Mouse (Mus musculus) thymus, postnatal 14 days (tissue): ENCODE results near the gene Gm11444.

ENCODE experiments used
- DNase-seq: peaks from one replicate; pipeline ENCODE4 v3.0.0; 2021

The Gm11444 gene

DNA sequence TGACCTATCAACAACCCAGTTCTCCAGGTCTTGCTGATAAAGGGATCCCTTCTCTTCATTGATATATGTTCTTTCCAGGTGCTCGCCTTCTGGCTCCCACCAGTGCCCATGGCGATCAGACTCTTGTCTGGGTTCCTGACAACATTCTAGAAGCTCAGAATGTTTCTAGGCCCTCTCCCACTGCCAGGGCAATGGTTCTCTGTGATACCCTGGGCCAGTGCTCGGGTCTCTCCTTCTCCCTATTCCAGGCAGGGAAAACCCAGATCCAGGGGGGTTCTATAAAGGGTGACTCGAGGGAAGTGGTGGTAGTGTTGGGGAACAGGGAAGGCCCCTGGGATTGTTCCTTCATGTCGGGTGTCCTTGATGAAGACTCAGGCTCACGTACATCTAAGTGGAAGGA is at the start of gene Gm11444:
Gene Gm11444, minus strand, starts transcription at position 101 of the 400 bp plus-strand sequence.
- DNase-seq, result no peak

DNA sequence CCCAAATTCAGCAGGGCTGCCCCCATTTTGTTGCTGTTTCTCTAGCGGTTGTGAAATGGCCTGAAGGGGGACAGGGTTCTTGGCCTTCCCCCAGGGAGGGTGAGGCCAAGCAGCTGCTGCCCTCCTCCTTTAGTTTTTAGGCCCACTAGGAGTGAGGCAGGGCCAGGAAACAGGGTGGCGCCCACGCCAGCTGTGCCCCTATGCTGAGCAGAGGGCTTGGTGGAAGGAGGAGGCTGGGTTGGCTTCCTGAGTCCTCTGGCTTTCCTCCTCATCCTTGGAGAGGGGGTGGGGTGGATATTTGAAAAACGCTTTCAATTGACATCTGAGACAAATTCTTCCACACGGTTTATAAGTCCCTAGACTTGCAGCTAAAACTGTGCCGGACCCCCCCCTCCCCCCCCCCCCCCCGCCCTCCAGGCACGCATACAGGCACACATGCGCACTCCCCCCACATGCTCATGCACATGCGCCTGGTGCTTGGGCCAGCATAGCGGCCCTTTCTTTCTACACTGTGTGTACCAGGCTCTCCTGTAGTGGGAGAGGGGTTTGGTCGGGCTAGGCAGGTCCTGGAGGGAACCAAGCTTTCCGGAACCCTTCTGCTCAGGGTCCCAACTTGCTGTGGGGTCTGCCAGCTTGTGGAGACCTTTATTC is 46.3 kb upstream of the Gm11444 start:
- no peak for DNase-seq

DNA sequence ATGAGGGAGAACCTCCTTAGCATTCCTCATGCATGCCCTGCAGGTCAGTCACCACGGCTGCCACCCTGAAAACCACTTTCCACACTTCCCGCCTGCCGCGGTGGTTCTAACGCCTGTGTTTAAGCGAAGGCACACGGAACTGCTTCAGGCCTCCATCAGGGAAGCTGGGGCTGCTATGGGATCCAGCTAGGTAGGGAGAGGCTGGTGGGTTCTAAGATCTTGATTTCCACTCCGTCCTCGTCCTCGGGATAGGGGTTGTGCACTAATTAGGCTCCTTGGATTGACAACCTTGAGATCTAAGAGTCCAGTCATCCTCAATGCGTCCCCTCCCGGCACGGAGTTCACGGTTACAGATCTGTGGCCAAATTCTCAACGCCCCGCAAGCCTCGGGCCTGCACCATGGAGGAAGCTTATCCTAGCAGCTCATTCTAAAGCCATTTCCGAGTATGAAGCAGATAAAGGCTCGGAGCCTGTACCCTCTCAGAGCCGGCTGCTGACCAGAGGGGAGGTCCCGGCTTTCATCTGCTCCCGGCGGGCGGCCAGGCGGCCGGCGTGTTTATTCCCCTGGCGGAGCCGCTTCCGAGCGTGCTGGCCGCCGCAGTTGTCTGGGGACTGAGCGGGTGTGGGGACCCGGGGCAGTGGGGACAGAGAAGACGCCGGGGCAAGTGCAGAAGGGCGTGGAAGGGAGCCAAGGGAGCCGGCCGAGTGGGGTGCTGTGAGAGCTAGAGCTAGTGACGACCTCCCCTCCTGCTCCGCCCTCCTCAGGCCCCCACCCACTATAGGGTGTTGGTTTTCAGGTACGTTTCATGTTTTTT is 44.8 kb upstream of the Gm11444 start:
- no peak for DNase-seq

DNA sequence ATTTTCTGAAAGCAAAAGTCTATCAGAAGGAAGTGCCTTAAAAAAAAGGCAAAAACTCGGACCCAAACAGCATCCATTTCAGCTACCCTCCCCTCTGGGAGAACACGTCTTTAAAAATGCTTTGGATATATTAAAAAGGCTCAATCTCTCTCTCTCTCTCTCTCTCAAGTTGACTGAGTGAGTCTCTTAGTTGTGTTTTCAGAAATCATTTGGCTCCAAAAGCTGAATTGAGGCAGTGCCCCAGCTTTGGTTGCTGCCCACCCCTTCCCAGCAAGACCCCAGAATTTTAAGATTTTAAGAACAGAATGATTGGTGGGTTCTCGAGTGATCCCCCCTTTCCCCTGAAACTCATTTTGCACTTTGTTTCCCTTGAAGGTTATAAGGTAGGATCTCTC is 44.0 kb upstream of the Gm11444 start:
- DNase-seq, result no peak

DNA sequence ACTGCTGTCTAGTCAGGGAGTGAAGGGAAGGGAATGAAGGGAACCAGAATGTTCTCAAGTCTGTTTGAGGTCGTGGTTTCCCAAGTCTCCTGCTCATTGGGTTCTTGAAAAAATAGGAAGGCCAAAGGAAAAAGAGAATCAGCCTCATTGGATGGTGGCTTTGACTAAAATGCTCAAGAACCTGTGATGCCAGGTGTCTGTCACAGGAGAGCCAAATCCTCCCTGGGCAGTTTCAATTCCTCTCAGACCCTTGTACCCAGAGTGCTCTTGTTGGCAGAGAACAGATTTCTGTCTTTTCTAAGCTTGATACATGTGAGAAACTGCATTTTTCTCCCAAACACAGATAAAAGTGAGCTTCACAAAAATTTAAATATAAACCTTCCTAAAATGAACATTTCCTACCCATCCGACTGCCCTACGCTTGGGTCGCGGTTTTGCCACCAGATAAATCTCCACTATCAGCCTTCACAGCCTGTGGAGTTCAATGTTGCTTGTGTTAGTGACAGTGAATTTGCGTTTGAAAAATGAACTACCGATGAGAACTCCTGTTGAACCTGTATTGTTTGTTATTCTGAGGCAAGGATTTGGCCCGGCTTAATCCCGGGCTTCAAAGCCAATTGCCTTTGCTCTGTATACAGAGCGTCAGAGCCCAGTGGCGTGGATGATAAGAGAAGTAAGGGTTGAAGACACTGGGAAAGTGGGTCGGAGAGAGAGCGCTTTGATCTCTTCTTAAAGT is 43.4 kb upstream of the Gm11444 start:
- DNase-seq, result no peak

DNA sequence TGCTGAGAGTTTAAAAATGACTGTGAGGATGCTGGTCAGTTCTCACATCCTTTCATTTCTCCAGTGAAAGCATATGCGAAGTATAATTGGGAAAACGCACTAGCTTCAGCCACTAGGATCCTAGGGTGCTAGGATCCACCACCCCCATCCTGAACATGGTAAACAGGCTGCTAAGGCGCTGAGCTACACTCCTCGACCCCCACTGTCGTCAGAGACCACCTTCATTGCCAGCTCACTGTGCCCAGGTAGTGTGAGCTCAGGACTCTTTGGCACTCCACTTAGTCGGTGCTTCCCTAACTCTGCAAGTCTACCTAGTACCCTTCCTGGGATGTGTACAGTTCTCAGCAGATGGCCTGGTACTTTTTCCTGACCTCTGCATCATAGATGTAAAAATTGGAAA is 42.6 kb upstream of the Gm11444 start:
- DNase-seq, result no peak

DNA sequence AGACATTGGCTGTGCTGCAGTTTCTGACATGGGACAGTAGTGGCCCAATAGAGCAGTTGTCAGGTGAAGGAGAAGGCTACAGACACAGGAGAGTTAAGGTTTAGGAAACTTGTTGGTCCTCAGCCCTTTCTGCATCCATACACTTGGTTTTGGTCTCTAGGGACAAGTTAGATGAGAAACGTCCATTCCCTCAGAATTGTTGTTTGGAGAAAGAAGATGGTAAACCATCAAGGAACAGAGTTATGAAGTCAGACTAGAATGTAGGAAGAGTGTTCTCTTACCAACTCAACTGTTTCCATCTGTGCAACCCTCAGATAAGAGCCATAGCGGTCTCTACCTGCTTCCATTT is 41.5 kb upstream of the Gm11444 start:
- DNase-seq, result no peak

DNA sequence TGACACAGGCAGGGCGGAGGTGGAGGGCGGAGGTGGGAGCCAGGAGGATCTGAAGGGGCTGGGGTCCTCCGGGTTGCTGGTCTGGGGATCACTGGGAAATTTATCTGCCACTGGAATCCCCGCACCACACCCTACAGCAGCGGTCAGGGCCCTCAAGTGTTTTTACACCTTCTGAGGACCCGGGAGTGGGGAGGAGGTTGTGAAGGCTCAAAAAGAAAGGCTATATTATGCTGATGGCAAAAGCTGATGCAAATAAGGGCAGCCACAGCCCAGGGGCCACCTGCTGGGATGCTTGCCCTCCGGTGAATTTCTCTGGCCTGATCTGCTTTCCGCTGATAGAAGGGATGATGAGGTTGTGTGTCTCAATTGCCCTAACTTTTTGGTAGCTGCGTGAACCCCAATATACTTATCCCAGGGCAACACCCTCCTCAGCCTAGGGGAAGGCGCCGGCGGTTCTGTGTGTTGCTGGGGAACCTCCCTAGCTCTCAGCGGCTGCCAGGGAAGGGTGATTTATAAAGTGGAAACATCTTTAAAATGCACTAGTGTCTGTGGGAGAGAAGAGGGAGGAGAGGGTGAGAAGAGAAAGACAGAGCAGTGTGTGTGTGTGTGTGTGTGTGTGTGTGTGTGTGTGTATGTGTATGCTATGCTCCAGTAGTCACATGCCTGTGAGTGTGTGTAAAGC is 41.0 kb upstream of the Gm11444 start:
- DNase-seq, result no peak

DNA sequence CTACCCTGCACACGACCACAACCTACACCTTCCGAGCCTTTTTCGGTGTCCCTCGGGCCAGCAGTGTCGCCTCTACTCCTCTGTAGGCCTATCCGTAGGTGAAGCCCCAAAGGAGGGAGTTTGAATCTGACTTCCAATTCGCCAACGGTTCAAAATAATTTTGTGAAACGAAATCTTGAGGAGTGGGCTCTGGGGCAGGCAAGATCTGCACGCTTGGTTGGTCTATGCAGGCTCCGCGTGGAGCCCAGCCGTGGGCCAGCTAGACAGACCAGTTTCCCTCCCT is 40.4 kb upstream of the Gm11444 start:
- DNase-seq, result no peak

DNA sequence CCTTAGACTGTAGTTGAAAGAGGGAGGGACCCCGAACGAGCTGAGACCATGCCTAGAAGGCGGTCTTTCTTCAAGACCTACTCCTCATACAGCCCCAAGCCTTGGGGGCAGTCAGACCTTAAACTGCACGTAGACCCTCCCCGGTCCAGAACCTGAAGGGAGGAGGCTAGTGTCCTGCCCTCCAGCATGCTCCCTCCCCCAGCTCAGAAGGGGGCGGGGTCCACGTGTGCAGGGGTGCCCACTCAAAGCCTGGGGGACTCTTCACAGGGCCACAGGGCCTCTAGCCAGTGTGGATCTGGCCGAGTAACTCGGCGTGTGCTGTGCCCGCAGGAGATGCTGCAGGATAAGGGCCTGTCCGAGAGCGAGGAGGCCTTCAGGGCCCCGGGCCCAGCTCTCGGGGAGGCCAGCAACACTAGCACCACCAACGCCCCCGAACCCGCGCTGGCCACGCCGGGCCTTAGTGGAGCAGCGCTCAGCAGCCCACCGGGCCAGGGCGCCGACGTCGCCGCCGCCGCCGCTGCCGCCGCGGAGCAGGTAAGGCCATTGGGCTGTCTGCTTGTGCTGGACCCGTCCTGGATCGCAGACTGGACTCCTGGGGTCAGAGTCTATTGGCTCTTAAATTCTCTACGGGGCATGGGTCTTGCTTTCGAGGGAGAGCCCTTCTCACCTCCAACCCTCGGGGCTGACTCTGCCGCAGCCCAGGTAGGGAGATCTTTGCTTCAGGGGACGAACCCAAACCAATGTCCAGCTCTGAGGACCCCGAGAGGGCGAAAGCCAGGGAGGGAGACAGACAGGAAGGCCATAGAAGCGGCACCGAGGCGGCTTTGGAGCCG is 39.8 kb upstream of the Gm11444 start:
- DNase-seq, result no peak

DNA sequence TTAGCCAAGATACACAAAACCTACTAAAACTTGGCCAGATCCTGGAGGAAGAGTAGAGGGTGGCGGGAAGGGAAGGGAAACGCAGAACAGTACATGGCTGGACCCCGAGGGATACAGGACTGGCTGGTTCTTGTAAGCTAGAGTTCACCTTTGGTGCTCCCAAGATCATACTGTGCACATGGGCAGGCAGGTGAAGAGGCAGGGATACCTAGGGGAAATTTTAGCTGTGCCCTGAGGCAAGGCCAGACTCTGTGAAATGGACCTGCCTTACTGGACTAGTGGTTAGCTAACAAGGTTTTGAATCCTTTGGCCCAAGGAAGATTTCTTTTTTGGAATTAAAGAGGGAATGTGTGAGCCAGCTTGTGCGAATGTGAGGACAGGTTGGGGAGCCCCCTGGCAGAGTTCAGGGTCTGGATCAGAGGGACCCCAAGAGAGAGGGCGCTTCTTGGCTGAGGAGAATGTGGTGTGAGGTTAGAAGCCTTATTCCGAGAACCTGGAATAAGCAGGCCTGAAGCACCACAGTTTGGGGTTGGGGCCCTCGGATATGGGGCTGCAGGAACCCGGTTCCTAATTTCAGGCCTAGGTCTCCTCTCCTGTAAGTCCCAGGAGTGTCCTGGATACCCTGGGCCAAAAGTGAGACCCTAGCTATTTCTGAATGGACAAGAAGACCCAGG is 39.1 kb upstream of the Gm11444 start:
- no peak for DNase-seq

DNA sequence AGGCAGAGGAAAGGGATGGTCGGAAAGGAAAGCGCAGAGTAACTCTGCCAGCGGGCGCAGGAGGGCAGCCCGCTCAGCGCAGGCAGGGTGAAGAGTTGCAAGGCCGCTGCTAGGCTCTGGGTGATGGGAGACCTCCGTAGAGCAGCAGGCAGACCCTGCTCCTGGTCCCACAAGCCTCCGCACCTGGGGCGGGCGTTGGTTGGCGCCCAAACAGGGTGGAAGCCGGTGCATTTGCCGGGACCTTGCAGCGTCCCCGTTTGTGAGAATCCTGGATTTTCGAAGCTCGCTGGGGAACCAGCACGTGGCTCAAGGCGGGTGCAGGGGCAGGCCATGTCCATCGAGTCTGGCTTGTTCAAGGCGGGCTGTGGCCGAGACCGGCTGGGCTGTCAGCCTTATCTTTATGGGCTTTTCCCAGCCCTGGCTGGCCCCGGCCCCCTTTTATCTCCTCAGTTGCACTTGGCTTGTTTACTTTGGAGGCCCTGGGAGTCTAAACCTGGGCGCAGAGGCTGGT is 38.4 kb upstream of the Gm11444 start:
- no peak for DNase-seq

DNA sequence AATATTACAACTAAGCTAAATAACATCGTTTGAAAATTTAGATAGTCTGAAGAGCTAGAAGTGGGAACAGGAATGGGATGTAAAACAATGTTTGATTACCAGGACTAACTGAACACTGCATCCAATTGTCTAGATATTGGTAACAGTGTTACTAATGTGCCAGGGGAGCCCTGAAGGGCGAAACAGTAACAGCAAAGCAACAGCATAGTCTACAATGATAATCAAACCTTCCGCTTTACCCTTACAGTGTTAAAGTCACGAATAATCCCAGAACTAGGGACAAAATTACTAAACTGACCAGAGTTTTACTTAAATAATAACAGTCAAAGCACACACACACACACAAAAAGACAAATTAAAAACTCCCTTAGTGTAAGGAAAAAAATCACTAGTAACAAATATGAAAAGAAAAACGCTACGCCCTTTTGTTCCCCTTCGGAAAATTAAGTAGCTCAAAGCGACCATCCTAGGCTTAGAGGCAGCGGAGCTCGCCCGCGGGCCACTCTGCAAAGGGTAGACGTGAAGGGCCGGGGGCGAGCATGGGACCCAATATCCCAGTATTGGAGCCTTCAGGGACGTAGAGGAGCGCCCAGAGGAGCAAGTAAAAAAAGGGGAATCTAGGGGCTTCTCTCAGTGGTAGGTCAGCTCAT is 37.8 kb upstream of the Gm11444 start:
- DNase-seq, result no peak

DNA sequence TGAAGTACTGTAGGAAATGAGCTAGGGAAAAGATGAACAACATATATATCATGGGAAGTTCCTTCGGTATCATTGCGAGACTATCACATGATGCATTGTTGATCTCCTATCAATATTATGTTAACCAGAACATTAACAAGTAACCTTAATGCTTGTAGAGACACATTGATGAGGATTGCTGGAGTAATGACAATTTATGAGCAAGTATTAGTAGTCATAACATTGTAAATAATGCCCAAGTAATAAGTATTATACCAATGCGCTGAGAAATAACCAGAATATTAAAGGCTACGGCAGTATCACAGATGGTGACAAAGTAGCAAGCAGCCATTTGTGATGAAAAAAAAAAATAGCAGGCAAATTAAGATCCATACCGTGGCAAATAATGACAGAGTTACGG is 37.1 kb upstream of the Gm11444 start:
- no peak for DNase-seq

DNA sequence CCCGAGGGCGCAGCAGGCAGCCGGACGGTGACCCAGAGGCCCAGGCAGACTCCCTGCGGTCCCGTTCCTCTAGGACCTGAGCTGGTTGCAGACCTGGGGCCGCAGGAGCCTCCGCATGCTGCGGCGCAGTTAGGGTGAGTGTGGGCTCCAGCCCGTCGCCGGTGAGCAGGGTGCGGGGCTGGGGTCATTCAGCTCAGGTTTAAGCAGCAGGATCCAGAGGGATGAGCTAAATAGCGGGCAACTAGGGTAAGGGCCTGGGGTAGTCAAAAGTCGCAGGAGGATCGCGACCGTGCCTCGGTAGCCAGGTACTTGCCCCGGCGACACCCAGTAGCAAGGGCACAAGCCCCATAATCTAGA is 36.3 kb upstream of the Gm11444 start:
- no peak for DNase-seq

DNA sequence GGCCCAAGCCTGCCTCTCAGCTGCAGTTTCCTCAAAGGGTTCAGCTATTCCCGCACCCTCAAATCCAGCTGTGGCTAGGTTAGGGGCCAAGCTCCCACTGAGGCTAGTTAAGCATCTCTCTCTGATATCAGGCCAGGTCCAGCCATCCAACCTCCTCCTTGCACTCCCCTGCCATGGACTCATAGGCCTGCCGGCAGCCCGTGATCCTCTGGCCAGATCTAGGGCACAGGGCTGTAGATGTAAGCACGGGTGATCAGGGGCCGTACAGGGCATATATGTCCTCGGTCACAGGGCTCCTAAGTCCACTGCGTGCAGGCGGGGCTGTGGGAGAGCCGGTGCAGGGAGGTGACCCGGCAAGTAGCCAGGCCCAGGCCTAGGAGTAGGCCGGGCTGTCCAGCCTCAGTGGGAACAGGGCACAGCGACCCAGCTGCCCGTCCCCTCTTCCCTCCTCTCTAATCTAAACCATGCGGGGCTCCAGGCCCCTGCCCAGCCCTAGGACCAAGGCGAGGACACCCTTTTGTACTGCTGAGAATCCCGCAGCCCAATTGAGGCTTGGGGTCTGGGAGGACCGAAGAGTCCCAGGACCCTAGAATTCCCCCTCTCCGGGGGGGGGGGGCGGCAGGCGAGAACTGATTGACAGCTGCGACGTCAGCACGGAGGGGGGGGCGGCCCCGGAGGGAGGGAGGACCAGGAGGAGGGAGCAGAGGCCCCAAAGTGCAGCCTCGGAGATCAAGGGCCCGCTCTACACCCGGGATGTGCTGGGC is 35.7 kb upstream of the Gm11444 start, which contains the start of gene Tbx4:
Gene Tbx4, plus strand, starts transcription at position 758 of the 764 bp plus-strand sequence.
- no peak for DNase-seq

DNA sequence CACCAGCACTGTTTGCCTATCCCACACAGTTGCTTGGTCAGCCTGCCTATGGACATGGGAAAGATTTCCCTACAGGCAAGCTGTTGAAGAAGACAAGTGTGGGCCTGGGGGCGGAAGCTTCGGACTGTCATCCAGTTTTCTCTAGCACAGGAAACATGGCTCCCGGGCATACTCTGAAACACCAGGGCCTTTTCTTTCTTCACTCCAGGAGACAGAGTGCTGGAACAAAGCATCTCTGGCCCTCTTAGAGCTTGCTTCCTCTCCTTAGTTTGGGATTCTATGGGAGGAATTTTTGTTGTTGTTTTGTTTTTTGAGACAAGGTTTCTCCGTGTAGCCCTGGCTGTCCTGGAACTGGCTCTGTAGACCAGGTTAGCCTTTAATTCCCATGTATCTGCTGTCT is 34.4 kb upstream of the Gm11444 start:
- no peak for DNase-seq

DNA sequence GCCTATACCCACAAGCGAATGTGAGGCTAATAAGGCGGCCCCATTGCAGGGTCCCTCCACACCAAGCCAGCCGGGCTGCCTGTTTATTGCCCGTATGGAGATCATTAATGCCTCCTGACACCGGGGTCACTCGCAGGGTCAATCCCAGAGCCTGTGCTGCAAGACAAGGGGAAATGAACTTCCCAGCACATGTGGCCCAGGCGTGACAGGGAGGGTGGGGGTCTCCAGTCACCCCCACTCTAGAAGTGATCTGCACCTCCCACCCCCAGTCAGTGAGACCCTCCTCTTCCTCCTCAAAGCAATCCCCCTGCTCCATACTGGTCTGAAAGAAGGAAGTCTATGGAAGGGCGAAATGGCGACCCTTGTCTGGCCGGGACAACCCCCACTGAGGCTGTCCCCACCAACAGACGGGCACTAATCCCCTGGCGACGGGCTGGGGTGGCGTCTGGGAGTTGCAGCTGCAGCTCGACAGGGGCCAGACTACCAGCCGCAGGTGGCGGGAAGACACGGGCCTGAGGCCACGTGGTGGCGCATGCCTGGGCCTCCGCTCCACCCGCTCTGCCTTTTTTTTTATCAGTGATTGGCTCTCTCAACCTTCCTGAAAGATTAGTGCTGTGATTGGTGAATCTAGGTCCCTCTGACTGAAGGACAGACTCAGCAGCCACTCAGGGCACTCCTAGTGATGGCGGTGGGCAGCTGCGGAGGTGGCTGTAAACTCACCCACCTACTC is 26.1 kb upstream of the Gm11444 start:
- DNase-seq, result no peak

DNA sequence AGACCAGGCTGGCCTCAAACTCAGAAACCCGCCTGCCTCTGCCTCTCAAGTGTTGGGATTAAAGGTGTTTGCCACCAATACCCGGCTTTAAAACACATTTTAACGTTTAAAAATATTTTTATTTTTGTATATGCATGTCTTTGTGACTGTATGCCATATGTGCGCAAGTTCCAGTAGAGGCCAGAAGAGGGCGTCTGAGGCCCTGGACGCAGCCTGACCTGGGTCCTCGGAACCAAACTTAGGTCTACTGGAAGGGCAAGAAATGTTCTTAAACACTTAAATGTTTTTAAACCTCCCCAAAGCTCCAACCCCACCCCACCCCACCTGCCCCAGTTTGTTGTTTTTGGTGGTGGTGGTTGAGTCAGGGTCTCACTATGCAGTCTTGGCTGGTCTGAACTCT is 14.2 kb upstream of the Gm11444 start:
- DNase-seq, result no peak
